Mouse (Mus musculus) testis, adult 2 months (tissue): ENCODE measurements around the gene Irf8.

Experiments used
- CTCF ChIP-seq: fragments of 200-500 bp; IDR thresholded peaks from 2 replicates; pipeline ENCODE4 v1.5.1; 2012; ENCODE audit warnings: low read depth, mild to moderate bottlenecking, inconsistent platforms, low read length, moderate library complexity; ENCODE audit not compliant: control insufficient read depth, insufficient read depth, insufficient replicate concordance
- POLR2A ChIP-seq: fragments of 200-500 bp; IDR thresholded peaks from 2 replicates; pipeline ENCODE4 v1.6.1; 2012; ENCODE audit warnings: low read depth, mild to moderate bottlenecking, inconsistent platforms, low read length, moderate library complexity; ENCODE audit not compliant: control insufficient read depth

DNA sequence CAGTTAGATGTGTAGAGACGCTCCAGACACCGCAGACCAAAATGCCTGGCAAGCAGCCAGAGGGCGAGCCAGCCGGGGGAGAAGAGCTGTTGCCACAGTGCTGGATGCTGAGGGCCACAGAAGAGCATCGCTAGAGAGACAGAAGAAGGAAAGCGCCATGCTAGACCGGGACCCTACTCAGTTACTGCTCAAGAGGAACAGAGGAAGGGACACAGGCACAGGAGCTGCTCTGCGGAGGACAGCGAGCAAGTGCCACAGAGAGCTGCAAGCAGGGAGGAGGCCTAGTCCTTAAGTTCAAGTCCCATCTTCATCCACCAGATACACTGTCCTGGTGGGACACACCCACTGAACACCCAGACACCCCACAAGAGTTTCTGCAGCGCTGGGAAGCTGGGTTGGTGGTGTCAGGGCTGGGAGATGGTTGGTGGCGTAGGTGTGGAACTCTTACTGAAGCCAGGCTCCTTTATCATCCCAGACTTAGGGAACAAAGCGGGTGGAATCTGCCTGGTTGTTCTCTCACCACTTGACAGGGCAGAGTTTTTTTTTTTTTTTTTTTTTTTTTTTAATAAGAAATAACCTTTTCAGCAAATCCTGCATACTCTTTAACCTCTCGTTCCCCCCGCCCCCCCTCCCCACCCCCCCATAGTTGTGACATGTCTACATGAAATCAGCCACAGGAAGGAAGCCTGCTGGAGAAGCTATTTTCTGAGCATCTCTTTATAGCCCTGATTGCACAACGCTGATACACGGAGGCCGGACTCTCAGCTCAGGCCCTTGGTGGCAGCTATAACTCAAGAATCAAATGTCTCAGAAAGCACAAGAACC lies 38.8 kb upstream of the Irf8 start:
- TF ChIP-seq CTCF (no peak), POLR2A (no peak)
